Mouse (Mus musculus) small intestine, adult 2 months (tissue): Measurements from ENCODE around the gene Samd4b.
"Not testable (repeated sequence)": the region's sequence is repeated elsewhere in the genome, so short reads cannot be mapped to it uniquely, and the experiment has no call there.

ENCODE experiments used
- CTCF ChIP-seq: fragments of 200-500 bp; IDR thresholded peaks from 2 replicates; pipeline ENCODE4 v1.5.1; 2012; ENCODE audit warnings: low read depth, mild to moderate bottlenecking, control low read depth, inconsistent platforms, low read length, moderate library complexity, mixed read lengths; ENCODE audit not compliant: insufficient replicate concordance, insufficient read length; ENCODE audit errors: extremely low read depth
- POLR2A ChIP-seq: fragments of 200-500 bp; IDR thresholded peaks from 2 replicates; pipeline ENCODE4 v1.6.1; 2012; ENCODE audit warnings: low read depth, mild to moderate bottlenecking, control low read depth, inconsistent platforms, low read length, moderate library complexity

- not testable (repeated sequence) for TF ChIP-seq CTCF, POLR2A
Observed at GRCm38 (mm10) chr7:28387384-28387783, 210.6 kb downstream of the Samd4b start.
